ENCODE assay signal across 8 mouse cellular contexts in genomic region chr13:4666375-4667140, GRCm38 (mm10). TPM values are rescaled to one million over a fixed set of nuclear protein-coding genes. Genes with fewer than 3 reads are reported as not detected.
DNase-seq lines count a peak whose midpoint lies in the region; ATAC-seq lines count a peak whose summit lies in the region.

No protein-coding gene starts in this region.

- DNase-seq in cerebellum, adult 18-20 months = peak; percentile 16 to 33
- DNase-seq in cerebellum, adult 9-11 months = no peak
- DNase-seq in c-Kit-positive CD71-positive TER-119-negative erythroid progenitor cells, embryonic 14.5 days (ENCODE audit: low read depth) = peak; percentile 8
- DNase-seq in kidney, postnatal 36 days = peak; percentile 29 to 80
- peak; percentile 45 for DNase-seq in lung, postnatal 25 days (ENCODE audit: low spot score)
- peak; percentile 73 for DNase-seq in right cerebral cortex, postnatal 14 days

- peak; percentile 65 for ATAC-seq in CD4-positive, CD25-positive, alpha-beta regulatory T cell, adult 4 months
- peak; percentile 95 for ATAC-seq in frontal cortex, adult (ENCODE audit: low TSS enrichment)

RNA-seq across cellular contexts. Expression of gene Akr1e1, which starts 57.6 kb away (rescaled TPM):
- polyA plus RNA-seq in CD4-positive, CD25-positive, alpha-beta regulatory T cell, adult 4 months (2017; shearing (Covaris generic)) = 10 to 100 TPM; 22.9 to 23.1 TPM
